Mouse (Mus musculus): ENCODE data around the gene Gm20661.

Gm20661 gene

DNA sequence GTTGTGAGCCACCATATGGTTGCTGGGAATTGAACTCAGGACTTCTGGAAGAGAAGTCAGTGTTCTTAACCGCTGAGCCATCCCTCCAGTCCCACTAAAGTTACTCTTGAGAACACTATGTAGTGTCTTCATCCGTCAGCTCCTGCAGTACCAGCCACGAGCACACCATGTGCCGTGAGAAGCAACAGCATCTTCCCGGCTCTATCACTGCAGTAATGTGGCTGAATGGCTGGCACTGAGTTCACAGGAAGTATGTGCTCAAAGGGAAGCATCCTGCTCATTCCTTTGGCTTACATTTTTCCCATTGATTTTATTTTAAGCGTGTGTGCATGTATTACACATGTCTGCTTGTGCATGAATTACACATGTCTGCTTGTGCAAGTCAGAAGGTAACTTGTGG, 15.4 kb upstream of the Gm20661 start:
- no peak for DNase-seq (ENCODE audit: low read depth, low spot score)

DNA sequence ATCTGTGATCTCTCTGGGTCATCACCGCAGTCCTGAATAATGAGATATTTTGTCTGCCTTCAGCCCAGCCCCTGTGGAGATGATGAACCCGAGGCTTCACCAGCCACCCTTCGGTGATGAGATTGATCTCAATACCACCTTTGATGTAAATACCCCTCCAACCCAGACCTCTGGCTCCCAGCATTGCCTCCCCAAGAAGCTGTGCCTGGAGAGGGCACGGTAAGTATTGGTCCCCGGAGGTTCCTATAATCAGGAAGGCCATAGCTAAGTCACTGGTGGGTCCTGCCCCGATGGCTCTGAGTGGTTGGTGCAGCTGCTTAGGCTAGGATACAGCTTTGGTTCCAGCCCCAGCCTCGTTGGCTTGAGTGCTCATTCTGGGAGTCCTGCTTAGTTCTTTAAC, 14.3 kb upstream of the Gm20661 start:
- DNase-seq (ENCODE audit: low read depth, low spot score): no peak

DNA sequence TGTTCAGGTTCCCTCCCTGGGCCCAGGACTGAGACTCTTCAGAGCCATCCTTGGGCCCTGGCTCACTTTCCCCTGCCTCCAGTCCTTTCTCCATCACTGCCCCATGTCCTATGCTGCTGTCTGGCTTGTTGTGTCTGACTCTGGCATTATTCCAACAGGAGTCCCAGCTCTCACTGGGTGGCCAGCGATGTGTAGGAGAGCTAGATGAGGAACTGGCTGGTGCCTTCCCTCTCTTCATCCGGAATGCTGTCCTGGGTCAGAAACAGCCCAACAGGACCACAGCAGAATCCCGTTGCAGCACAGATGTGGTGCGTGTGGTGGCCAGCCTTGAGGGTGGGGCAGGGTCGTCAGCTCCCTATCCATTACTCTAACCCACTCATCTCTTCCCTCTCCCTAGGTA, 12.5 kb upstream of the Gm20661 start:
- no peak for DNase-seq (ENCODE audit: low read depth, low spot score)

DNA sequence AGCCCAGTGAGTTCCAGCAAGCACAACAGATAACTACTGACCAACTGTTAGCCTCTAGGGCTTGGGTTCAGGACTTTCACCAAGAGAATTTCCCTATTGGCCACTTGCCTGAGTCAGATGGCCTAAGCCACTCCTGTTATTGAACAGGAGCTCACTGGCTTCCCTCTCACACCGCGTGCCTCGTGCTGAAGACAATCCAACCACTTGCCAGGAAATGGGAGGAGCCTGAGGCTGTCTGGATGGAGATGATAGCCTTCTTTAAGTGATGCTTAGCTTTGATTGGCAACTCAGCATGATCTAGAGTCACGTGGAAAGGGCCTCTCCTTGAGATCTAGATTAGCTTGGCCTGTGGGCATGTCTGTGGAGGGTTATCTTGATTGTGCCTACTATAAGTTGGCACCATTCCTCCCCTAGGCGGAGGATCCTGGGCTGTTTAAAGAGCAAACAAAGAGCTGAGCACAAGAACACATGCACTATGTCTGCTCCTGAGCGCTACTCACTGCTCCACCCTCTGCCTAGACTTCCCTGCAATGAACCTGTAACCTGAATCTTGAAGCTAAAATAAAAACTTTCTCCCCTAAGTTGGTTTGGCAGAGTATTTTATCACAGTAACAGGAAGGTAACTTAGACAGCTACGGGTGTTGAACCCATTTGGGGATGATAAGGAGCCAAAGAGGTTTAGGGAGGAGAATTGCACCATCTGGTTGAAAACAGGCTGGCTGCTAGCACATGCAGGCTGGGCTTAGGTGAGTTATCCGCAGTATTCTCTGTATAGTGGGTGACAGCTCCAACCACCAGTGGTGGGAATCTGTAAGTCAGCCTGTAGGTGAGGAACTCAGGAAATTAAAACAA, 10.9 kb upstream of the Gm20661 start:
- DNase-seq (ENCODE audit: low read depth, low spot score): no peak

DNA sequence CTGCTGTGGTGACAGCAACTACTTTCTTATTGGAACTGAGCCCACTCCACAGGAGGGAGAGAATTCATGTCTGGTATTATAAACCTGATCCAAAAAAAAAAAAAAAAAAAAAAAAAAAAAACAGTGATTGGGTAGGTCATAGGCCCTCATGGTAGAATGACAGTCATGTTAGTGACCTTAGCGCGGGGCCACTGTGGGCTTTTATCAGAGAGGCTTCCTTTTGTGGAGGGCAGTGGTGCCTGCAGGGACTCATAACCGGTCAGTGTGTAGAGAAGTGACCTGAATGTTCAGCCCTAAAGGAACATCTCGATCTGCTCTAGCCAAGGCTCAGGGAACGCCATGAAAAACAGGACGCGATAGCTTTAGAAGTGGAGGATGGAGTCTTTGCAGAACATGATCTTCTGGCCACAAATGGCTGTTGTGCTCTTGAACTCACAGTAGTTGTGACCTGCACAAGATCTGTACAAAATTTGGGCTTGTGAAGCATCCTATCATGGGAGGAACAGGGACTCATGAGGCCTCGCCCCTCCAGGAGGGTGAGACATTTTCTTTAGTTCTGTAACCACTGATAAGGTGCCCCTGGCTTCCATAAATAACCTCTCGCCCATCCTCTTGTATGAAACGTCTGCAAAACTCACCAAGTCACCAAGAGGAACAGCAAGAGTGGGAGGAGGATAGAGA, 8.2 kb upstream of the Gm20661 start:
- DNase-seq (ENCODE audit: low read depth, low spot score): no peak

DNA sequence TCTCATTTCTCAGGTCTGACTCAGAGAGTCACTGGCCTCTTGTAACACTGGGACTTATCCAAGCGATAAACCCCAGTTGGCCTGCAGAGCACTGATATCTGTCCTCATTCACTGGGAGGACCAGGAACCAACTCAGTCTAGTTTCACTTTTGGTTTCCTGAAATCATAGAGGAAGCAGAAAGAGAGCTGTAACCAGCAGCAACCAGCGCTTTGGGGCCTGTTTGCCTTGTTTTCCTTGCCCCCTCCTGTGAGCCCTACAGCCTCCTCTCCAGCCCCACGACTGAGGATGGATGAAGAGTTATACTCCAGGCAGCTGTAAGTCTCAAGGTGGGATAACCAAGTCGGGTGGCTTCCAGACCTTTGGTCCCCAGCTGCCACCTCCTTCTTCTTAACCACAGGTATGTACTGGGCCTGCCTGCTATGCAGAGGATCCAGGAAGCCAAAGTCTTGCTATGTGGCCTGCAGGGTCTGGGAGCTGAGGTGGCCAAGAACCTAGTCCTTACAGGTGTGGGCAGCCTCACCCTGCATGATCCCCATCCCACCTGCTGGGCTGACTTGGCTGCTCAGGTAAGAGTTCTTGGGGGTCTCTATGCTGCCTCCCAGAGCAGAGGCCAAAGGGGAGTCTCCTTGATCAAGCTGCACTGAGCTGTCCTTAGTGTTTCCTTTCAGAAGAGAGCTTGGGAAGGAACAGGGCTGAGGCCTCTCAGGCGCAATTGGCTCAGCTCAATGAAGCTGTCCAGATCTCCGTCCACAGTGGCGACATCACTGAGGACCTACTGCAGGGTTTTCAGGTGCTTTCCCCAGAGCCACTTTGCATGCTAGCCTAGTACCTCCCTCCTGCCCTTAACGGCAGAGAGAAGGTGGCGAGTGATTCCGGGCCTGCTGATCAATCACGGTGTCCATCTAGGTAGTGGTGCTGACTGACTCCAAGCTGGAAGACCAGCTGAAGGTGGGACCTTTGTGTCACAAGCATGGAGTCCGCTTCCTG, 7.2 kb upstream of the Gm20661 start, which contains the start of gene Uba7:
Gene Uba7, plus strand, starts transcription at position 107 of the 988 bp plus-strand sequence.
- no peak for DNase-seq (ENCODE audit: low read depth, low spot score)

DNA sequence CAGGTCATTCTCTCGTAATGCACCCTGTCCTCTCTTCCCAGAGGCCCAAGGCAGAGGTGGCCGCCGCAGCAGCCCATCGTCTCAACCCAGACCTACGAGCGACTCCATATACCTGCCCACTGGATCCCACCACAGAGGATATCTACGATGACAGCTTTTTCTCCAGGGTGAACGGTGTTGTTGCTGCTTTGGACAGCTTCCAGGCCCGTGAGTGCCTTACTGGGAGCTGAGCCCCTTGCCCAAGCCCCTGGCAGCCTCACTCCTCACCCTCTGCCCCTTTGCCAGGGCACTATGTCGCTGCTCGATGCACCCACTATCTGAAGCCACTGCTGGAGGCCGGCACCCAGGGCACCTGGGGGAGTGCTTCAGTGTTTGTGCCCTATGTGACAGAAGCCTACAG, 4.0 kb upstream of the Gm20661 start:
- no peak for DNase-seq (ENCODE audit: low read depth, low spot score)

DNA sequence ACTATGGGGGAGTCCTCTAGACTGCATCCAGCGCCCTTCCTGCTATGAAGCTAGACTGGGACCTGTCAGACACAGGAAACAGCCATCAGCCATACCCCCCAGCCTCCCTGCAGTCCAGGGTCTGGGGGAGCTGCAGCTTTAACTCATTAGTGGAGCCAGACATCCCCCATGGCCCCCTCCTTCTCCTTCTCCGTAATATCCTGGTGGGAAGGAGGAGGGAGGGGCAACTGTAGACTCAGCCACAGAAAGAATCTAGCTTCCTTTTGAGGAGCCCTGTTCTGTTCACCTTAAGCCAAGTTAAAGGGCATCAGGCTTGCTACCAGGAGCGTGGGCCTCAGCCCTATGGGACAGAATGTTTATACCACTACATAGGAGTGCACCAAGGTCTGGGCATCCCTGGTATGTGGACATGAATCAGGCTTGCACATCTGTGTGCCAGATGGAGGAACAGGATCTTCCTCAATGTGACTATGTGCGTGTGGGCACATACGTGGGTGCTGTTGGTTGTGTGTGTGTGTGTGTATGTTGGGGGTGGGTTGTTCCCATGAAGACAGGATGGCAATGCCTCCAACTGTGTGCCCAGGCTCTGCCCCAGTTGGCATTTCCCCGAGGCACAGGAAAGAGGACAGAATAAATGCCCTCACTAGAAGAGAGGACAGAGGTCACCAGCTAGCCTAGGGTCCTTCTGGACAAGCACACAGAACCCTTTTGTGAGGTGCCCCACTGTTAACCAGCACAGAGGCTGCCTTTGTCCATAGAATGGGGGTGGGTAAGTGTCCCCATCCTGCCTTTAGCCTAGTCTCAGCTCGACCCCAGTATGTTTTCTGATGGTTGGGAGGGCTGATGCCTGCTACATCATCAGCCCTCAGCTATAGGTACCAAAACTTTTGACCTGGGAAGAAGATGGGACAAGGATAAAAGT, 913 bp upstream of the Gm20661 start:
- DNase-seq (ENCODE audit: low read depth, low spot score): no peak

DNA sequence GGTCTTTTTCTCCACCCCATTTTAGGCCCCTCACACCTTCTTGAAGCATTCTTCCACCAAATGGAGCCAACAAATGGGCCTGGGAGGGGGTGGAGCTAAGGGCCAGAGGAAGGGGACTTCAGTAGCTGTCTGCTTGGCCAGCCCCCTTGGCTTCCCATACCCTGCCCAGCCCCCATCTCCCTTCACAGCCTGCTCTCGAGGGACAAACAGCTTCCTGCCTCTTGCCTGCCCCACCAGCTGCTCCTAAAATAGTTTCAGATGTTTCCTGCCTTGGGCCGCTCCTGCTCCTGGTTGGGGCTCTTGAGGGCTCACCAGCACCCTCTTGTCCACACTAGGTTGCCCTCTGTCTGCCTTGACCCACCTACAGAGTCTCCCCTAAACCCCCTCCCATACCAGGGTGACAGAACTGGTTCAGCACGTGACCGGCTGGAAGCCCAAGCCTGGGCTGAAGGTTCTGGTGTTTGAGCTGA, 598 bp downstream of the Gm20661 start:
- no peak for DNase-seq (ENCODE audit: low read depth, low spot score)

DNA sequence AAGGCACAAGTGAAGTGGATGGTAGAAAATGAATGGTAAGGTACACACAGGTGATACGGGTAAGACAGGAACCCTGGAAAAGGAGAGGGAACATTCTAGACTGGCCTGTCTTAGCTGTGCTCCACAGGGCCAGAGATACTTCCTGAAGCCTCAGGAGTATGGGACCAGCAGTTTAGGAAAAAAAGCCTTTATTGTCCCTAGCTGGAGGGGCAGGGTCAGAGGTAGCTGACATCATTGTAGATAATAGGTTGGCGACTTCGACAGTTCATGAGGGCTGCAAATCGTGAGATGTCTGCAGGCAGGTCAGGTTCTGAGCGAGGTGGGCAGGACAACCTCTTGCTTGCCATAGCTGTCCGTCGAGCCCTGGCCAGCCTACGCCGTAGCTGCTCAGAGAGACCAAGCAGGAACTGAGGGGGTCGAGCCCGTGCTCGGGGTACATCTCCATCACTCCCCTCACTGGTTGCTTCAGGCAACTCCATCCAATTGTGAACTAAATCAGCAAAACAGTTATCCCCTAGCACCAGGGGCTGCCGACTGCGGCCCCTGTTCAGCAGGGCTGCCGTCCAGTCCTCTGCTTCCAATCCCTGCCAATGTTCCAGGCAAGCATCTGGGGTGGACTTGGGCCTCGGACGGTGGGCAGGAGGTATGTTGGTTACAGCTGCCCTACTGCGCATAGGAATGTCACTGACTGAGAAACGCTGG, 1.3 kb downstream of the Gm20661 start:
- no peak for DNase-seq (ENCODE audit: low read depth, low spot score)

DNA sequence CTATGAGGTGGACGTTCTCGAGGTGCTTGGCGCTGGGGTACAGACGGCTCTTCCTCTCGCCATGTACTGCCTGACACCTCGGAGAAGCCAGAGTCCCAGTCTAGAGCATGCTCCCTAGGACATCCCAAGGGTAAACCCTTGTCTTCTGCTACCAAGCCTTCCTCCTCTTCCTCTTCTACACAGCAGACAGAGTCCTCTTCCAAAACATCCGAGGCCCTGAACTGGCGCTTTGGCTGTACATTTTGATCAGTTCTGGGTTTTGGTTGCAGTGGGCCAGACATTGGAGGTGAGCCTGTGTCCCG, 1.8 kb downstream of the Gm20661 start:
- no peak for DNase-seq (ENCODE audit: low read depth, low spot score)

DNA sequence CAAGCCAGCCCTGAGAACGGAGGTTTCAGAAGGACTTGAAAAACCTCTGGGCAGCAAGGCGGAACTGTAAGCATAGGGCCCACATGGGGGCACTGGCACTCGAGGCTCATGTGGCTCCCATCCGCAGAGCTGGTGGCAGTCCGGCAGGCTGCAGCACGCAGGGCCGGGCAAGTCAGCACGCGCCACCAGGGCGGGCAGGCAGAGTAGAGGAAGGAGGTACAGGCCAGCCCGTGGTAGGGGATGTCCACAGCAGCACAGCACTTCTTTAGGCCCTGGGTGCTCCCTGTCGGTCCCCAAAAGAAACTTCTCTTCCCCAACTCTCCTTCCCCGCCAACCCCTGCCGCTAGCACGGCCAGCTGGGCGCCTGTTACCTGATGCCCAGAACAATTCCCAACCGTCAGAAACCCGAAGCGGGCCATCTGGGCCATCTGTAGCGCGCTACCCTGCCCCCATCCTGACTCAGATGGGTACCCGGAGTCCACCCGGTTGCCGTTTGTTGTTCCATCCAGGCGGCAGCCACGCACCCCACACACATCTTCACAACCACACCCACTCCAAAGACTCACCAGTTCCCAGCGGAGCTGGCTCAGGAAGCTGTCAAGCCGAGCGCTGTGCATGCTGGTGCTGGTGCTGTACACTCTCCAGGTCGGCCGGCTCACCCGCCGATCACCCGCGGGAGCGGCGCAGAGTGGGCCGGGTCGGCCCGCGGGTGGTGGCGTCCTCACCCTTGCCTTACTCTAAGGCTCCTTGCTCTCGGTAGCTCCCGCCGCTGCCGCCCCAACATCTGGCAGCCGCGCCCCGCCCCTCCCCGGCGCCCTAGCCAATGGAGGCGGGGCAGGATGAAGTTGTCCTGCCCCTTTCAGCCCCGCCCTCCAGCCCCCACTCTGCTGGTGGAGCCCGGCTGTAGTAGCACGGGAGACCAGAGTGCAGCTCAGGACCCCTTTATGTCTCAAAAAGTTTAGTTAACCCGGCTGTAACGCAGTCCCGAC, 2.6 kb downstream of the Gm20661 start, which contains the start of gene Inka1:
Gene Inka1, minus strand, starts transcription at position 749 of the 989 bp plus-strand sequence.
- no peak for DNase-seq (ENCODE audit: low read depth, low spot score)

DNA sequence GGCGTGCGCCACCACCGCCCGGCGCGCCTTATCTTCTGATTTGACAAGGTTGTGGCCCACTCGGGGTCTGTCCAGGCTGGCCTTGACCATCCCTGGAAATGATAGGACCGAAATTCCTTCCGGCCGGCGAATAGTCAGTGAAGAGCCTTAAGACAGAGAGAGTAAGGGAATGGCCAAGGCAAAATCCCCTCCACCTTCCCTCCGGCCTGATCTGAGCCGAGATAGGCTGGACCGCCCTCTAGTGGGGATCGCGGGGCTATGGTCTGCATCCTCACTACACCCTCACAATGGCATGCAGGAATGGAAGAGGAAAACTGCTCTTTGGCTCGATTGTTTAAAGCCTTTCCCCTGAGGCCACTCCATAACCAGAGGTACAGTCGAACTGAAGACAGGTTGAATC, 3.5 kb downstream of the Gm20661 start:
- no peak for DNase-seq (ENCODE audit: low read depth, low spot score)

DNA sequence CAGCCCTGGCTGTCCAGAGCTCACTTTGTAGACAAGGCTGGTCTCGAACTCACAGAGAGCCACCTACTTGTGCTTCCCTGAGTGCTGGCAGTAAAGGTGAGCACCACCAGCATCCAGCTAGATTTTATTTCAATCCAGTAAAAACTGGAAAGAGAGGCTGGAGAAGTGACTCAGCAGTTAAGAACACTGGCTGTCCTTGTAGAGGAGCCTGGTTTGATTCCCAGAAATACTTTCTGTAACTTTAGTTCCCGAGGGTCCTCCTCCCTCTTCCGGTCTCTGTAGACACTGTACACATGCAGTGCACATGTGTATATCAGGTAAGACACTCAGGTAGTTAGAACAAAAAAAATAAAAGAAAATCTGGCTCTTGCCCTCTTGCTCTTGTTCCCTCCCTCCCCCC, 5.1 kb downstream of the Gm20661 start:
- no peak for DNase-seq (ENCODE audit: low read depth, low spot score)

DNA sequence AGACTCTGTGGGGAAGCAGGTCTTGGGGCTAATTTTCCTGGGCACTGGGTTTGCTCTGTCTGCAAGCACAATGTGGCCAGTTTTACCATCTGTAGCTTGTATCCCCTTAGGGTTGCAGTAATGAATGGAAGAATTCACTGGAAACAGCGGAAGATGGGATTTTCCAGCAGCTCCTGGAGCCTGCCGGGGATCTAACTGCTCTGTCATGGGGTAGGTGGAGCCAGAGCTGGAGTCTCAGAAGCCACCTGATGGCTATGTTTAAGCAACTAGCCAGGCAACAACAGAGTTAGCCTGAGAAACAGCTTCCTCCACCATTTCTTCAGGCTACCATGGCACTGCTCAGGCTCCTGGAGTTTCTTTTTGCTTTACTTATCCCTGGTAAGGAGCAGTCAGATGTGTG, 9.3 kb downstream of the Gm20661 start, which contains the start of gene Cdhr4:
Gene Cdhr4, plus strand, starts transcription at position 301 of the 400 bp plus-strand sequence.
- DNase-seq (ENCODE audit: low read depth, low spot score): no peak

DNA sequence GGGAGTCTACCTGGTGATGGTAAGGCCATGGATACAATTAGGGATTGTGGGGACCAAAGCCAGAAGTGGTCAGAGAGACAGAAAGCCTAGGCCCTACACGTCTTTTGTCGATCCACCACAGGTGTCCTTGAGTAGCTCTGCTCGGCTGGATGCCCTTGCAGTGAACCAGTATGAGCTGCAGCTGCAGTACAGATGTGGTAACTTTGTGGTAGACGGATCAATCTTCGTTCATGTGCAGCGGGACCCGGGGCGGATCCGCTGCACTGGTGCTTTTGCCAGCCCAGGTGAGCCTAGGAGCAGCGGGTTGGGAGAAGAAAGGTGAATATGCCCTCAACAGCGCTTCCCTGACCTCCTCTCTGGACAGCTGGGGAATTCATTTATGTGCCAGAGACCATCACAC, 10.2 kb downstream of the Gm20661 start:
- DNase-seq (ENCODE audit: low read depth, low spot score): no peak

DNA sequence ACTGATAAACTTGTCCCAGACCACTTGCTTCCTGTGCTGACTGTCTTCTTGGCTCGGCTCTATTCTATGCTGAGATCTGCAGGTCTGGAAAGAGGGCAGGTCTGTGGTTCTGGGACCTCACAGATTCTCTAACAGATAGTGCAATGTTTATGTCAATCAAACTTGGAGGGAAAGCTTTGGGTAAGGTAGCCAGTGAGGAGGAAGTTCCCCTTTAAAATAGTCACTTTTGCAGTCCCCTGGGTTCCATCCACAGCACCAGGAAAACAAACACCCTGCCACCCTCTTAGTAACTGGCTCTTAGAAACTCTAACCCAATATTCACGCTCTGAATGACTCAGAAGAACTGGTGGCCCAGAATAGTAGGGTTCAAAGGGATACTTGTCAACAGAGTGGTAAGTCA, 11.6 kb downstream of the Gm20661 start:
- no peak for DNase-seq (ENCODE audit: low read depth, low spot score)

DNA sequence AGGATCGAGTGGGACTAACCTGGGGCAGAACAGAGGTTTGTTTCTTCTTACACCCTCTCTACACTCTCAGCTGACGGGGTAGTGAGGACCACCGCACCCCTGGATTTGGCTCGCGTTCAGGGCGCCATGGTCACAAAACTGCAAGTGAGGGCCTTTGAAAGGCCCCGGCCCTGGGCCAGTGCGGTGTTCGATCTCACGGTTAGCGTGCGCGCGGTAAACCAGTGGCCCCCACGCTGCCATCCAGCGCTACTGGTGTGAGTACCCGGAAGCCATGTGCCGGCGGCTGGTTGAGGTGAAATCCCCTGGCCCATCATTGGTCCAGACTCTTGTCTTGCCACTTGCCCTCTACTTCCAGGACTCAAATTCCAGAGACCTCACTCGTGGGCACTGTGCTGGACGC, 12.7 kb downstream of the Gm20661 start:
- DNase-seq (ENCODE audit: low read depth, low spot score): no peak

DNA sequence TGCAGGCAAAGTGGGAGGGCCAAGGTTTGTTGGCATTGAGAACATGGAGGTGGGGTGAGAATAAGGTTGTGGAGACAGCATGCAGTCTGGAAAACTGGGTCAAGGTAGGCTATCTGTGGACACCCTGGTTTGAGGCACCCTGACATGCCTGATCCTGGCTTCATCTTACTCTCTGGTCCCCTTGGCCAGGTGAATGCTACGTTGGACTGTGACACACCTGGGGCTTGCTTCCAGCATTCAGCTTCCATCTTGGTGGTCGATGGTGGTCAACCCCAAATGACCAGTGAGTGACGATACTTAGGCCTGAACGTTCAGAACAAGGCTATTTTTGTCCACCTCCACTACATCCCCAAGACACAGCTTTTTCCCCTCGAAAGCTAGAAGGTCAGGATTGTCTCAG, 13.2 kb downstream of the Gm20661 start, which contains the start of gene Gm20662:
Gene Gm20662, plus strand, starts transcription at position 301 of the 400 bp plus-strand sequence.
- no peak for DNase-seq (ENCODE audit: low read depth, low spot score)
